Mouse (Mus musculus): ENCODE data around the gene Dxo.

Dxo gene

DNA sequence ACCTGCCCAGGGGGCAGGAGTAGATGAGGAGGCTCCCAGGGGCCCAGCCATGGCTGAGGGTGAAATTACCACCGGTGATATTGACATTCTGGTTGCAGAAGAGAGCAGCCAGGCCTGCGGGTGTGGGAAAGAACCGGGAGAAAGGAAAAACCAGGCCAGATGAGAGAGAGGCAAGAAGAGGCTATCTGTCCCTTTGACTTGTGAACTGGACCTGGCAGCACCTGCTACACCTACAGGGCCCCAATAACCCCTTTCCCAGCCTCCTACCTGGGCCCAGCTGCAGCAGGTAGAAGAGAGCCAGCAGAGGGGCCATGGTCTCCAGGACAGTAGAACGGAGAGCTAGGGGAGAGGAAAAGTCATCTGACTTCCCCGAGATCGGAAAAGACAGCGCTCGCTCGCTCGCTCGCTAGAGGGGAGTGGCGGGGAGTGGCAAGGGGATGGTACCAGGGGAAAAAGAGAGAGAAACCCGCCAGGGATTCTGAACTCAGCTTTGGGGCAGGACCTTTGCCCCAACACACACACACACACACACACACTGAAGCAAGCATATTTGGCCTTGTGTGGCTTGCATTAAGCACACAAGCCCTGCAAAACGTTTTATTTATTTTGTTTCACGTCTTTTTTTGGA, 45.0 kb downstream of the Dxo start, which contains the start of gene Gm20547:
TSS of gene Gm20547 (minus strand) at position 360 of the 628 bp plus-strand sequence.
- DNase-seq: no peak

DNA sequence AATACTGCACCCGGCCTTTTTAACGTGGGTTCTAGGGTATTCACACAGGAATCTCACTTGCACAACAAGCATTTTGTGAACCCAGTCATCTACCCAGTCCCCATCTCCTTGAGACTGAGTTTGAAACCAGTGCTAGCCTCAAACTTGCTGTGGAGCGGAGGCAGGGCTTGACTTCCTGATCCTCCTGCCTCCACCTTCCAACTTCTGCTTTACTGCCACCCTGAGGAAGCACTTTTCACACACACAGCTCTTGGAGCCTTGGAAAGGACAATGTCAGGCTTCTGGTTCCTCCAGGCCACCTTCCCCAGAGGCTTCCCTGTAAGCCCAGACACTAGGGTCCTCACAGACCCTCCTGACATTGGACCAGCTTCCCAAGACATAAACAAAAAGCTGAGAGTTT, 46.5 kb downstream of the Dxo start:
- no peak for DNase-seq

DNA sequence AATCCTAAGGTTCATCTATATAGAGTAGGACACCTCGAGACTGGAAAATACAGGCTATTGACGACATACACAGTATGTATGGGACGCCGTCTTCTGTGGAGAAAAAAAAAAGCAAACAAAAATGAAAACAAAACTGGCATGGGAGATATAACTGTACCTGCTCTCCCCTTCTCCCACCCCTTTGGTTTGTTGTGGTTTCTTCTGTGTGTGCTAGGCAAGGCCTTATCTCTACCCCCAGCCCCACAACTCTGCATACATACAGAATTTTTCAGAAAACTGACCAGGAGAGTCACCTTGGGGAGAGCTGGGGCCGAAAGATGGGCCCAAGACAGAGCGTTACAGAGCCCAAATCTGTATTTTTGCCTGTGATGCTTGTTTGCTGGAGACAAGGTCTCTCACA, 47.9 kb downstream of the Dxo start:
- DNase-seq: no peak

DNA sequence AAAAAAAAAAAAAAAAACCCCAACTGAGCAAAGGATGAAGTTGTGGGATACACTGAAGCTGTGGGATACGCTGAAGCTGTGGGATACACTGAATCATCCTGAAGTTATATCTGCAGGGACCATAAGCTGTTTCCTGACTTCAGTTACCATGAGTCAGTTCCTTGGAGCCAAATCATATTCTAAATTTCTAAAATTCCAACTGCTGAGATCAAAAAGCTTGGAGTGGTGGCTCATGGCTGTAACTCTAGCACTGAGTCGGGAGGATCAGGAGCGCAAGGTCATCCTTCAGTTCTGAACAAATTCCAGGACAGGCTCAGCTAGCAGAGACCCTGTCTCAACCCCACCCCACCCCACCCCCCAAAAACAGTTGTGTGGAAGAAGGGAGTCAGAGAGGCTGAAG, 48.8 kb downstream of the Dxo start:
- no peak for DNase-seq

DNA sequence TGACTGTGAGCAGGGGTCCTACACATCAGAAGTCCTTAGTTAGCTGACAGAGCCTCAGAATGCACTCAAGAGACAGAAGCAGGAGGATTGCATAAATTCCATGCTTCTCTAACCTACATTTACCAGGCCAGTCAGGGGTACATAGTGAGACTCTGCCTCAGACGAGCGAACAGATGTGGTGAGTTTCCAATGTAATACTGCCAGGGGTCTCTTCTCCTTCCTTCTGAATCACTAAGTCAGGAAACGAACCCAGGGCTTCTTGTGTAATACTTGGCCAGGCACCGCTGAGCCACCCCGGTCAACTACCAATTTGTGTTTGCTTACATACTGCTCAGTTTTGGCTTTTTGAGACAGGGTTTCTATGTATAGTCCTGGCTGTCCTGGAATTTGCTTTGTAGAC, 51.1 kb downstream of the Dxo start:
- no peak for DNase-seq
